Mouse (Mus musculus) urinary bladder, postnatal 36 days (tissue): Measurements from ENCODE around the gene Rnf185.
A peak's percentile ranks its signal among the peaks of the same experiment; 100 is the strongest.

ENCODE experiments used
- DNase-seq, 2 experiments: peaks; one replicate each; pipeline ENCODE4 v3.0.0; 2022; ENCODE audit warnings: low spot score in 2 of 2, mixed read lengths in 1 of 2

Gene Rnf185

DNA sequence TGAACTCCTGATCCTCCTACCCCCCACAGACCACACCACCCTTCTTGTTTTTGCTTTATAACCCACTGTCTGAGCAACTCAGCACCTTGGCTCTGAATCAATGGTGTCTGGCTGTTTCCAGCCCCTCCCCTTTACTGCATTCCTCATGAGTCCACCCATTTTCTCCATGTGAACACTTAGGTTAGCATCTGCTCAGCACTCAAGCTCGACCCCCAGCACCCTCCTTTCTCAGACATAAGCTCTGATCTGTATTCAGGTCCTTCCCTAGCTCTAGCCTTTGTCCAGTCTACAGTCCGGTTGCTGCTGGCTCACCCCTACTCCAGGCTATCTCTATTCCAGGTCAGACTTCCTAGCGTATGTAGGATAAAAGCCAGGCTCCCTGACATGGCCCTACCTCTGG lies 56.1 kb downstream of the Rnf185 start:
- DNase-seq = no peak

DNA sequence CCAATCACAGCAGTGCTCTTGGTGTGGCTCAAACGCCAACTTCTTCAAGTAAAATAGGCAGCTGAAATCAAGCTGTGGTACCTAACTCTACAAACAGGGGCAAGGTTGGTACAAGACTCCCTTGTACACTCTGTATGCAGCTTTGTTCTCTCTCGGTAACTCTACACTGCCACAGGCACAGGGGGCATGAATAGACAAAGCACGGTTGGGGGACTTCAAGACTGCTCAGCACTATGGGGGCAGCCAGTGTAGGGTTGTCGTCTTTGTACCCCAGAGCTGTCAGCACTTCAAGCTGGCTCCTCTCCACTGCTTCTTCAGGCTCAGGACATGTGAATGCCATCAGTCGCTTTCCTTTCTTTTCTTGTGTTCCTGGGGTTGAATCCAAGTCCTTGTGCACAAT lies 57.6 kb downstream of the Rnf185 start:
- no peak for DNase-seq

DNA sequence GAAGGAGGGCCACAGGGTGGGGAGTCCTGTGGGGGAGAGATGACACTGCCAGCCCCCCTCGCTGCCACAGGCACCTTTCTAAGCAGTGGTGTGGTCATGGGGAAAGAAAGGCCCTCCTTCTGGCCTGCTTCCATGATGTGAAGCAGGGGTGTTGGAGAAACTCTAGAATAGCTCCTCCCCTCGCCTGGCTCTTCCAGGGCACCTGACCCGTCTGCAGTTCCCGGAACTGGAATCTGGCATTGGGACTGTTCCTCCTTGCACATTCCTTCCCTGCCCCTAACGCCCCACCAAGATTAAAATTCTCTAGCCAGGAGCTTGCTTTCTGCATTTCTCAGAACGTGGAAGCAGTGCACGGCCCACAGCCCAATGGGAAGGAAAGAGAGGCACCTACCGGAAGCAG lies 59.6 kb downstream of the Rnf185 start:
- no peak for DNase-seq

DNA sequence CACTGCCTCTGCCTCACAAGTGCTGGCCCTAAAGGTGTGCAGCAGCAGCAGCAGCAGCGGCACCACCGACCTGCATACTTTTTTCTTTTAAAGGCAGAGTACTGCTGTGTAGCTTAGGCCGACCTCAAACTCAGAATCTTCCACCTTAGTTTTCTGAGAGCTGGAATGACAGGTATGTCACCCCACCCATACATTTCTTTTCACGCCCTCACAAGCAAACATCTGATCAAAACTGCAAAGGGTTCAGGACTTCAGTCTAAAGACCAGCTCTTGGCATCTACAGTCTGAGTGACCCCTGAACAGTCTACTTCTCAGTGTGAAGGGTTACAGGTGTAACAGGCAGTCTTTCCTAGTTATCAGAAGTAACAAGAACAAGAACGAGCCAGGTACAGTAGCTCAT lies 61.4 kb downstream of the Rnf185 start:
- no peak for DNase-seq

DNA sequence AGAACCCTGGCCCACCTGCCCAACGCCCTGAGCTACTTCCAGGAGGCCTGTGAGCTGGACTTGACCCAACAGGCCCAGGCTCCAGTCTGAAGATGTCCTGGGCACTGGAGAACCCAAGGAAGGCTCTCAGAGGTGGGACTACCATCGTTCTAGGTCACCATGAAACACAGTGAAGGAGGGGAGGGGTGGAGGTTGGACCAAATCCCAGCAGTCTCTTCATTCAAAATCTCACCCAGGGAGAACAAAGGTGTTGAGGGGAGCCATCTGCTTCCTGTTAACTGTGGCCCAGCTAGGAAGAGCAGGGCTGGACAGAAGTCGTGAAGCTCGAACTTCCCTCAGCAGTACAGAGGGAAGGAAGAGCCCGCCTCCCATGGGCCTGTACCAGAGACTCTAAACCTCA lies 62.2 kb downstream of the Rnf185 start:
- no peak for DNase-seq

DNA sequence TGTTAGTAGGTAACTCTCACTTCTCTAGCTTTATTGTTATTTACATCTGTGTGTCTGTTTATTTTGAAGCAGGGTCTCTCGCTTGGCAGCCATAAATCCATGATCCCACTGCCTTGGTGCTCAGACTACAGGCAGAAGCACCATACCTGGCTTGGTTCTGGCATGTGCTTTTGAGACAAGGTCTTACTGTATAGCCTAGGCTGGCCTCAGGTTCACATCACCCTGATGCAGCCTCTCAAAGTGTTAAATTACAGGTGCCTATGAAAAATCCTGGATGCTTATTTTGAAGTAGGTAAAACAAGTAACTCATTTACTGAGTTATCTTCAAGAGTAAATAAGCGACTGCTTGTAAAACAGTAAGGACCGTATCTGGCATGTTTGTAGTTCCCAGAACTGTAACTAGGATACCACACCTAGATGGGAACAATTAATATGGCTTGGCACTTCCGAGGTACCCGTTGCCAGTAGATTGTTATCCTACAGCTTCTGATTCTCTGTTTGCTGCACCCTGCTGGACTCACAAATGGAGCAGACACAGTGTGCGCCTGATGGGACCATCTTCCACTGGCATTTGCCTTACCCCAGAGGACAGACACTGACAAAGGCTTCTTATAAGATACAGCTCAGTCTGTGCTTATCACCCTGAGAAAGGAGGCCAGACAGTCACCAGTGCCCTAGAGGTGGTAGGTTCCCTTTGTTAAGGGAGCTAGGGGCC lies 64.5 kb downstream of the Rnf185 start:
- no peak for DNase-seq

DNA sequence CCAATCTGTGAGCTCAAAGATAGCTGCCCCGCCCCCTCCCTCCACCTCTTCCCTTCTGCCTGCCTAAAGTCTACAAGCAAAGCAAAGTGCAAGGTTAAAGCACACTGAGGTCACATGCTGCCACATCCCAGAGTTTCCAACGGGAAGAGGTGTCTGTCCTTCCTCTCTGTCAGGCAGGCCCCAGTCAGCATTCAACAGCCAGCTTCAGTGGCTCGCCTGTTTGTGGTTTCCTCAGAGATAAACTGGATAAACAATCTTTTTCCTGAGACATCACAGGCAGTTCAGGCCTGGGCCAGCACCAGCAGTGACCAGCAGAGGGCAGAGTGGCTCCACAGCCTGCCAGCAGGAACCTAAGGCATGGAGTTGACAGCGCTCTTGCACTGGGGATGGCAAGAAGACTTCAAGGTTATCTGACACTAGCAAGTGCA lies 65.2 kb downstream of the Rnf185 start:
- DNase-seq = peak; percentile 85 to 88

DNA sequence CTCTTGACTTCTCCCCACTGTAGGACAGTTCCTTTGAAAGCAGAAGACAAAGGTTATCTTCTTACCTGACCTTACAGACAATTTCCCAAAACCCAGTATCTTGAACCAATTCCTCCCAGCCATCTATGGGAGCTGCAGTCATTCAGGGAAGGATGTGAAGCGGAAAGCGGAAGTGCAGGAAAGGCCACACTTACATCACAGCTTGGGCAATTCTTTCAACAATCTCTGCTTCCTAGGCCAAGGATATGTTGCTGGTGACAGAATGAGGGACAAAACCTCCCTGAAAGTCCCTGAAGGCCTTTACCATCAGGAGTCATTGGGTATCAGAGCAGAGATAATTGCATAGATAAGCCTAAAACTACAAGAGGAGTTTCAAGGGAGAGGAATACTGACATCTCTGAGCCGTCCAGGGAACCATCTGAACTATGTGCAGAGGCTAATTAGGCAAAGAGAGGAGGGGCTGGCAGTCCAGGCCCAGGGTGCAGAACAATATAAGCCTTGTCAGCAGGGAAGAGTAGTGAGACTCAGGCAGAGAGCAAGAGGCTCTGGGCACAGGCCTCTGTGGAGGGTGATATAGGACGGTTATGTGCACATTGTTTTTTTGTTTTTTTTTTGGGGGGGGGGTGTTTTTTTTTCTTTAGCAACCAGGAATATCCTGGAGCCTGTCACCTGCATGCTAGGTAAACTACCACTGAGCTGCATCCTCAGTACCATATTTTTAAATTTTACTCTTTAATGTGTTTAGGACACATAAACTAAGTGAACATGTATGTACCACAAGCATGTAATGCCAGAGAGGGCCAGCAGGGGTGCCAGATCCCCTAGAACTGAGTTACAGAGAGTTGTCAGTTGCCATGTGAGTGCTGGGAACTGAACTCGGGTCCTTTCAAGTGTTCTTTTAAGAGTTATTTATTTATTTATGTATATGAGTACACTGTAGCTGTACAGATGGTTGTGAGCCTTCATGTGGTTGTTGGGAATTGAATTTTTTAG lies 69.3 kb downstream of the Rnf185 start:
- DNase-seq = no peak

DNA sequence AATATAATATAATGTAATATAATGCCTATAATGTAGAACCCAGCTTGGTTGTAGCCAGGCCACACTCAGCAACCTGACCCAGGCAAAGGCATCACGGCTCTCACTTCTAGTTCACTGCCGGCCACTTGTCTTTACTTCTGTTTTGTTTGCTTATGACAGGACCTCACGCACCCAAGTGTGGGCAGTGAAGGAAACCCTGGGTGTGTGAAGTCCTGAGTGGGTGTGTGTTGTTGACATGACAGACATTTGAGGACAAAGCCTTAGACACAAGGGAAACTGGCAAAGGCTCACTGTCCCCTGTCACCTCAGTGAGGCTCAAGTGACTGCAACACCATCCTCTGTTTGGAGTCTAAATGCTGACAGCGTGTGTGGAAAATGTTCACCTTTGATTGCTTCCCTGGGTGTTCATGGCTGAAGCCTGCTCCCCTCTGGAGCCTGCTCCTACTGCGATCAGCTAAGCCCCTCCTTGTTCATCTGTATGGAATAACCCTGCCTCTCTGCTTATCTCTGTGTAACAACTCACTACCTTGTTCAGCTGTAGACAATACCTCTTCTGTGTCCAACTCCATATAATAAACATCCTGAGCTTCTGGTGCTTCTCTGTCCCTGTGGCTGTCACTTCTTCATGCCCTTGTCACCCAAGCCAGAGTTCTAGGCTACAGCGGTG lies 70.9 kb downstream of the Rnf185 start:
- no peak for DNase-seq

DNA sequence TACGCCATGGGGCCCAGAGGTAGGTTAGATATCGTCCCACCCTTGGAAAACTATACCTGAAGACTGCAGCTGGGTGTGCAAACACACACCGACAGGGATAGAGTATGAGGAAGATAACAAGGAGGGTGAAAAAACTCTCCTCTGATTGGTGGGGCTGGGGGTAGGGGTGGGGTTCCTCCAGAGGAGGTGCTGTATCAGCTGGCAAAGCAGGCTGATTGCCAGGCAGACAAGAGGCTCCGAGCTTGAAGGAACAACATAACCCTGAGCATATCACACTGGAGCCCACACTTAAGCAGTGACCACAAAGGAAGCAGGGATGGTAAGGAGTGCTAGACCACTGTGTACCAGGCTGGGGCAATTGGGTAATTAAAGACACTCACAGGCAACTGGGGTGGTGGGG lies 72.7 kb downstream of the Rnf185 start:
- no peak for DNase-seq

DNA sequence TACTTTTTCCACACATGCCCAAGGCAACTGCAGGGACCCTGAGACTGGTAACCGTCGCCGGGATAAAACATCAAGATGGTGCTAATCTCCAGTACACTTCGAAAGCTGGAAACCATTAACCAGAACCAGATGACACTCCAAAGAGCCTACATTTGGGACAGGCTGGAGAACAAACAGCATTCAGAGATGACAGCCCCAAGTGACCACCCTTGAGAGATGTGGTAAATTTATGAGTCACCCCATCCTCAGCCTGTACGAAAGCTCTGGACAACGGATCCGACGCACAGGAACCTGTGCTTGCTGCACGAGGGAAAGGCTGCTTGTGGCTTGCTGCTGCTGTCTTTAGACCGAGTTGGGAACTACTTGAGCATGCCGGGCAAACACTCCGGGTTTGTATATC lies 77.4 kb downstream of the Rnf185 start:
- no peak for DNase-seq

DNA sequence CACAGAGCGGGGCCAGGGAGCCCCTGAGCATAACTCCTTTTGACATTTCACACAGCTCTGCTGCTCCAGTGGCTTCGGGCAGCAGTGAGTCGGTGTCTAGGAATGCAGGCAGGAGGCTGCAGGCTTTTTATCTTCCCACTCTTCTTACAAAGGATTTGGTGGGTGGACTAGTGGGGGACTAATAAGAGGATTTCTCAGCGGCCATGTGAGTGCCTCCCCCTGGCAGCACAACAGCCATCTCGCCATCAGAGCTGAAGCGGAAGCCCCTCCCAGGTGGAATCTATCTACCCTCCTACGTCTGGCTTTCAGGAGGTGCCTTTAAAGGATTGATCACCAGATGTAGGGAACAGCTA lies 77.9 kb downstream of the Rnf185 start:
- no peak for DNase-seq

DNA sequence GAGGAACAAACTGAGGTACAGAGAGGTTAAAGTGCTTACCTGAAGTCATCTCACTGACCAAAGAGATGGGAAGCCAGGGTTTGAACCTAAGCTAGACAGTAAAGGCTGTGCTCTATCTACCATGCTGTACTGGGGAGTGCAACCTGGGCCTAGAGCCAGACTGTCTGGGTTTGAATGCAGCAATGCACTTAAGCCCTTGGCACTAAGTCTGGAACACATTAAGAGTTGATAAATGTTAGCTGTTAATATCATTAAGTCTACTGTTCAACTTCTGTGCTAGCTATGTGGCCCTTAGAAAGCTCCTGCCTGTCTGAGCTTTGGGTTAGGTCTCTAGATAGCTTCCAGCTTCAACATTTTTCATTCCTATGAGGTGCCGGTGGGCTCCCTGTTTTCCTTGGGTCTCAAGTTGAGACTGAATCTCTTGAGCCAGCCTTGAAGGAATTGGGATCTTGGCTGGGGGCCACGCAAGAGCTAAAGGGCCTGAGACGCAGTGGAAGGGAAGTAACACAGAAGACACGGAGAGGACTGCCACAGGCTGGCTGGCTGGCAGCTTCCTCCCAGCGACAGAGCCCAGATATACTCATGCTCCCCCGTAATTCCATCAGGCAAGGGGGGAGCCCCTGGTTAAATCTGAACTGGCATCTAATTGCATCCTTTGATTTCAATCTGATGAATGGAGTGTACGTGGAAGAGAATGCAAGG lies 78.4 kb downstream of the Rnf185 start:
- no peak for DNase-seq

DNA sequence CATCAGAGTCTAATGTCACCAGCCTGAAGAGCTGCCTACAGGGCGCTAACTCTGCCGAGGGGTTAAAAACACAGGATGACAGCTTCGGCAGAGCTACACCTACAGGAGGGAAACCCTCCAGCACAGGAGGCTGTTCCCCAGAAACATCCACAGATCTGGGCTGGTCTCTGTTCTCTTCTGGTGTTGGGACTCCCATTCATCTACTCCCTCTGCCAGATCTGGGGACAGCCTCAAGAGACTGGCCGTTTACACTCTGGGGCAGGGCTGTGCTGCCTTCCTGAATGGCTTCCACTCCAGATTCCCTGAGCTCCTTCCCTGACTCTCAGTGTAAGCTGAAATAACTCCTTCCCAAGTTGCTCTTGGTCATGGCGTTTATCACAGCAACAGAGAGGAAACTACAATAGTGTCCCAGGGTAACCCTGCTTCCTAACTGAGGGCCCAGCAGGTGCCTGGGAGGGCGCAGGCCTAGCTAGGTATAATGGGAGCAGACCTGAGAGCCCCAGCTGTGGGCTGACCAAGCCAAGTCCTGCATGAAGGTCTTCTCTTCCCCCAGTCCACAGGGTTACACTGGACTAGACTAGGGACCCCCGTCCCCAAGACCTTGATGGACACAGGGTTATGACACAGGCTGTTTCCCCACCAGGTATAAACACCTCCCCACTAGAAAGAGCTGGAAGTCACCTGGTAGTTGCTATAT lies 80.4 kb downstream of the Rnf185 start:
- no peak for DNase-seq

DNA sequence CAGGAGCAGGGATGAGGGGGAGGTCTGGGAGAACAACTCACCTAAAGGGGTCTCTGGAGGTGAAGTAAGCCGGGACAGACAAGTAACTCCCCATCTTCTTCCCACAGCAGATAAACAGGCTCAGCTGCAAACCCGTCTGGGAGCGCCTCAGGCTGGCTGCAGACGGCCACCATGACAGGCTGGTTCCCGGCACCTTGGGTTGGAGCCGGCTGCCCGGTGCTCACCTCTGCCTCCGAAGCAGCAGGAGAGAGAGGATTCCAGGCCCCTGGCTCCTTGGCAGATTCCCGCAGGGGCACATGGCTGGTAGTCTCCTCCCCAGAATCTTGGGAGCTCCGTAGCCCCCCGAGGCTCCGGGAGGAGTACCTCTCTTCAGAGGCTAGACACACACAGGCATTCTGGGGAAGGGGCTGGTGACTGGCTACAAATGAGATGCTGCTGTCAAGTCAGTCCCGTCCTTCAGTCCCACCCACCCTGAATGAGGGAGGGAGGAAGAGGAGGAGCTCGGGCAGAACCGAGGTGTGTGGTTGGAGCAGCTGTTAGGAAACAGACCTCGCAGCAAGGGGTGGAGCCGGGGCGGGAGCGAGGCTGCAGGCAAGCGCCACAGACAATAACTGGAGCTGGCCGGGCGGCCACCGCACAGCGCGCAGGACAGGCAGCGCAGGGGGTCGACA lies 81.1 kb downstream of the Rnf185 start:
- DNase-seq = peak; percentile 61 to 74

DNA sequence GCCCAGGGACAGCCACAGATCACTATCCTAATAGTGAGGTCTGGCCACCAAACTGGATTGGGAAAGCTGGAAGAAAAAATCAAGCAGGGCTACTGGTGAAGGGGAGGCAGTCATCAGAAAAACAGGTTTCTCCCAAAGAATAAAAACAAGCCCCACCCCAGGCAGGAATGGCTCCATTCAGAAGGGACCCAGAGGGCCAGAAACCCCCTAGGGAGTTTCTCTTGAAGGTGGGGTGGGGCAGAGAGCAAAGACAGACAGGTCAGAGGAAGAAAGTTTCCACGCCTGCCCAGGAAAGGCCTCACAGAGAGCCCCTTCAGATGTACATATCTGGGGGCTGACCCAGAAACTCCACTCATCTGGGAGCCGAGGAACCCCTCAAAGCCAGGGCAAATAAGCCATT lies 82.0 kb downstream of the Rnf185 start:
- DNase-seq = no peak

DNA sequence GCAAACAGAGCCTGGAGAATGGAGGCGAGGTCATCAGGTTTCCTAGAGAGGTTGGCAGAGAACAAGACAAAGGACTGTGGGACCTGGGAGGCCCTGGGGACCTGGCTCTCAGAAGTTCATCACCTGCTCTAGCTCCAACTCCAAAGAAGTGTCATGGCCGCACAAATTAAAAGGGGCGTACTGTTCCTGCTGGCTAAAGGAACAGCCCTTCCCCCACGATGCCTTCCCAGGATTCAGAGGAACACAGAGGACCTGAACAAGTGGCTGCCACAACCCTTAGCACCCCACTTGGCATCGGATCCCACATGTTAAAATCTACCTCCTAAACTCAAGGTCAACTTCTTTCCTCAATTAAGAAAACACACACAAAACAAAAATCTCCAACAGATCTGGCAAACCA lies 82.7 kb downstream of the Rnf185 start:
- DNase-seq = no peak

DNA sequence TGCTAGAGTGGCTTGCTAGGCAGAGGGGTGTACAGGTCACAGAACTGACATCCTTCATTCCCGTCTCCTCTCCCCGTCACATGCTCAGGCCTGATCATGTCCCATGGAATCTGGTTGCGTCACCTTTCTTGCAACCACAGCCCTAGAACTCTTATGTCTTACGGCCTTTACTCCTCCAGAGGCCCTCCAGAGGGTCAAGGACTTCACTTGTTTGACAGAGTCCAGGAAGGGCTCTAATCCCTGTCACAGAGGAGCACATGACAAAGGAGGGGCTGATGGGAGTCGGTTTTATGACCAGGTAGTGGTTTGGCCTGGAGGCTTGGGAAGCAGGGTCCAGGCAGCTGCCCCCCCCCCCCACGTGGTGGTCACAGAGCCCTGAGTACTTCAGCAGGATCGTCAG lies 83.2 kb downstream of the Rnf185 start:
- no peak for DNase-seq

DNA sequence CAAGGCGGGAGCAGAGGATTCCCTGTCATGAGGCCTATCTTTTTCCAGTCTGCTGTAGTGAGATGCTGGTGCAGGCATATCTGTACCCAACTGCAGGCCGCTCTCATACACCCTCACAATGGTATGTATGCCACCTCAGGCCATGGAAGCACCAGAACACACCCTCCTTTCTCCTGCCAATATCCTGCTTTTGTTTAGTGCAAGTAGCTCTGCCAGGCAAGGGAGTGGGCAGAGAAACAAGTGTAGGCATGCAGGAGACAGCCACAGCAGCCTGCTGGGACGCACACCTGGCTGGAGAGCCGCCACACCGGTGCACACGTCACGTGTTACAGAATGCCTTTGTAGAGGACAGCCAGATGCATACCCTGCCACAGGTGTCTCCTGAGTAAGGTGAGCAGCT lies 85.8 kb downstream of the Rnf185 start:
- DNase-seq = peak; percentile 48 to 49
